ENCODE assay signal across 16 mouse cellular contexts in the genomic region with DNA sequence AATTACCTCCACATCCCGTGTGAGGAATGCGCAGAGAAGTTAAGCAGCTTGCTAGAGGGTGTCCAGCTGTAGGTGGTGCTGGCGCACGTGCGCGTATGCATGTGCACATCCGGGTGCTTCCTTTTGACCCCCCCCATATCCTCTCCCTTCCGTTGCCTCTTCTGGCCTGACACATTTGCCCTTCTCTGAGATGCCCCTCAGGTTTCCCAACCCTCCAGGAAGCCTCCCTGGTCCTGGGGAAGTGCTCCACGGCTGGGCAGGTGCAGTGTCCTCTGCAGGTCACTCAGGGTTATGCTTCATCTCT. TPM values are rescaled to one million over a fixed set of nuclear protein-coding genes. Genes with fewer than 3 reads are reported as not detected.
DNase-seq lines count a peak whose midpoint lies in the region; ATAC-seq lines count a peak whose summit lies in the region.
"Had no signal": no experiment of that assay in that cellular context is flagged by ENCODE, and none has a peak within 500 bp of the region (broad histone marks: within the 10 kb centered on the region; RNA-seq: fewer than 3 reads in every experiment).

No protein-coding gene starts in this region.

- ATAC-seq in hindbrain, embryonic 15.5 days (ENCODE audit: low FRiP score, low read depth), result 0 out of 2 replicates have a peak, but pooled peaks have one; percentile 11
- peak; percentile 48 for ATAC-seq in activated CD4-positive, CD25-positive, alpha-beta regulatory T cell, adult 4 months
- peak; percentile 24; the same call in 1 of the 2 replicates for ATAC-seq in monocyte, adult 5-6 weeks (replicated peaks; ENCODE audit: insufficient number of reproducible peaks, low FRiP score, low TSS enrichment, poor library complexity, severe bottlenecking)
- no peak for ATAC-seq in neural tube, embryonic 15.5 days (ENCODE audit: low FRiP score)
- ATAC-seq: hindbrain, embryonic 16.5 days had no signal

- H3K27me3 ChIP-seq in hindbrain, embryonic 15.5 days, result no peaks in the 10 kb centered on the region
- H3K27me3 ChIP-seq in hindbrain, embryonic 10.5 days (ENCODE audit: insufficient read depth, poor library complexity, severe bottlenecking), result peaks cover 6% of the 10 kb centered on the region; the same call in 1 of the 2 replicates
- H3K27me3 ChIP-seq in neural tube, embryonic 15.5 days (replicated peaks), result no peaks in the 10 kb centered on the region
- H3K27me3 ChIP-seq: CH12.LX; limb, embryonic 15.5 days had no signal

- H3K4me3 ChIP-seq in hindbrain, embryonic 15.5 days, result no peak overlapping the region
- no peak overlapping the region for H3K4me3 ChIP-seq in hindbrain, embryonic 10.5 days
- H3K4me3 ChIP-seq in neural tube, embryonic 15.5 days (replicated peaks), result no peak overlapping the region
- H3K4me3 ChIP-seq: erythroblast, embryonic 14.5 days; layer of hippocampus, adult 2 months; limb, embryonic 15.5 days; megakaryocyte, embryonic 14.5 days had no signal

- H3K4me1 ChIP-seq in hindbrain, embryonic 15.5 days (replicated peaks), result peaks cover 31% of the 10 kb centered on the region
- peaks cover 44% of the 10 kb centered on the region for H3K4me1 ChIP-seq in hindbrain, embryonic 10.5 days (replicated peaks)
- peaks cover 19% of the 10 kb centered on the region for H3K4me1 ChIP-seq in neural tube, embryonic 15.5 days

- H3K9ac ChIP-seq in hindbrain, embryonic 15.5 days, result no peak overlapping the region
- H3K9ac ChIP-seq in neural tube, embryonic 15.5 days (replicated peaks), result no peak overlapping the region
- H3K9ac ChIP-seq: limb, embryonic 15.5 days; lung, embryonic 14.5 days had no signal

- no peak for DNase-seq in hindbrain, embryonic 10.5 days (ENCODE audit: low spot score)
- peak; percentile 84 for DNase-seq in thymus, postnatal 14 days
- no peak for DNase-seq in adrenal gland, adult 8-10 months
- DNase-seq: cerebellum, postnatal 10 days; kidney, adult 9 months; lung, embryonic 14.5 days had no signal

- no peak overlapping the region for H3K4me2 ChIP-seq in hindbrain, embryonic 15.5 days
- H3K4me2 ChIP-seq in neural tube, embryonic 15.5 days, result no peak overlapping the region
- H3K4me2 ChIP-seq: limb, embryonic 15.5 days; lung, embryonic 14.5 days had no signal

- no peaks in the 10 kb centered on the region for H3K9me3 ChIP-seq in hindbrain, embryonic 15.5 days
- no peaks in the 10 kb centered on the region for H3K9me3 ChIP-seq in hindbrain, embryonic 10.5 days
- no peaks in the 10 kb centered on the region for H3K9me3 ChIP-seq in neural tube, embryonic 15.5 days (replicated peaks)
- H3K9me3 ChIP-seq: limb, embryonic 15.5 days; megakaryocyte, embryonic 14.5 days had no signal

- no peak overlapping the region for H3K27ac ChIP-seq in hindbrain, embryonic 15.5 days (replicated peaks)
- no peak overlapping the region for H3K27ac ChIP-seq in hindbrain, embryonic 10.5 days
- H3K27ac ChIP-seq in neural tube, embryonic 15.5 days (replicated peaks), result no peak overlapping the region
- H3K27ac ChIP-seq: limb, embryonic 15.5 days had no signal

- no peaks in the 10 kb centered on the region for H3K36me3 ChIP-seq in hindbrain, embryonic 15.5 days
- no peaks in the 10 kb centered on the region for H3K36me3 ChIP-seq in hindbrain, embryonic 10.5 days
- H3K36me3 ChIP-seq in neural tube, embryonic 15.5 days, result no peaks in the 10 kb centered on the region
- H3K36me3 ChIP-seq: limb, embryonic 15.5 days had no signal

- 89% methylated on average over 9 of the region's 9 CpGs for WGBS in hindbrain, embryonic 15.5 days
- WGBS in hindbrain, embryonic 10.5 days, result 77% methylated on average over 9 of the region's 9 CpGs
- 84% methylated on average over 9 of the region's 9 CpGs for WGBS in neural tube, embryonic 15.5 days

RNA-seq across cellular contexts. Expression of gene Camk1g, which starts 33.1 kb away (rescaled TPM):
- polyA plus RNA-seq in hindbrain, embryonic 15.5 days (2015; fragmentation: Nextera tagmentation; extraction: Ambion mirVana), result 40.5 and 41.0 TPM in 2 replicates
- polyA plus RNA-seq in hindbrain, embryonic 10.5 days (2016; fragmentation: Nextera tagmentation; extraction: Ambion mirVana), result 11.8 and 15.5 TPM in 2 replicates
- polyA plus RNA-seq in activated CD4-positive, CD25-positive, alpha-beta regulatory T cell, adult 4 months (2017; shearing (Covaris generic)), result not detected
- not detected in 3 replicates for total RNA-seq in monocyte, adult 5-6 weeks (2017)
- under 1 TPM in 3 of 4 experiments, not detected in 1; 0.12 to 0.49 (median 0.35) TPM for total RNA-seq in adrenal gland, adult 8-10 months (2022)
- 40.8 and 49.5 TPM in 2 replicates for polyA plus RNA-seq in neural tube, embryonic 15.5 days (2015; fragmentation: Nextera tagmentation; extraction: Ambion mirVana)
- total RNA-seq: CH12.LX had no signal
- polyA plus RNA-seq: erythroblast, embryonic 14.5 days had no signal

Comparison
In these comparisons a context has a peak if more than half of its experiments do, and no peak if none do; other contexts are left out.
1. RNA of gene Camk1g, which starts 33.1 kb away (polyA plus RNA-seq): 40.8 to 49.5 TPM in neural tube, embryonic 15.5 days, 40.5 to 41.0 TPM in hindbrain, embryonic 15.5 days and 11.8 to 15.5 TPM in hindbrain, embryonic 10.5 days; not detected in activated CD4-positive, CD25-positive, alpha-beta regulatory T cell, adult 4 months; every median in the first group is over 10 times any median in the second.